Mouse (Mus musculus) ES-E14 (cell line): ENCODE results near the gene Olfr1181. TPM values are rescaled to one million over a fixed set of nuclear protein-coding genes. Genes with fewer than 3 reads are reported as not detected.

ENCODE experiments used
- DNase-seq: peaks from one replicate; pipeline ENCODE4 v3.0.0-alpha.2; 2013; ENCODE audit warnings: low read depth, low spot score
- H3K27ac ChIP-seq: 2 replicates; pipeline ENCODE4 v1.5.1; 2012; ENCODE audit warnings: low read depth, mild to moderate bottlenecking, low read length, moderate library complexity, mixed read lengths; ENCODE audit not compliant: poor library complexity, insufficient read depth, severe bottlenecking
- H3K36me3 ChIP-seq: 2 replicates; pipeline ENCODE4 v1.6.1; 2012; ENCODE audit warnings: mild to moderate bottlenecking, low read length, moderate library complexity, mixed read lengths; ENCODE audit not compliant: control insufficient read depth, poor library complexity, insufficient read depth, severe bottlenecking
- H3K4me1 ChIP-seq, 2 experiments: fragments of 150-350 bp in 1 of 2; sonication (generic) in 1 of 2; 2 replicates each; pipeline ENCODE4 v1.6.1; 2012; ENCODE audit warnings: low read length in 2 of 2, mild to moderate bottlenecking in 1 of 2, mixed read lengths in 1 of 2; ENCODE audit not compliant: control insufficient read depth in 2 of 2, insufficient read depth in 2 of 2, poor library complexity in 1 of 2
- H3K4me3 ChIP-seq, 2 experiments: fragments of 150-350 bp in 1 of 2; sonication (generic) in 1 of 2; 2 replicates each; pipeline ENCODE4 v1.5.1; 2012; ENCODE audit warnings: low read length in 2 of 2, low read depth in 1 of 2, mild to moderate bottlenecking in 1 of 2, mixed read lengths in 1 of 2; ENCODE audit not compliant: insufficient read depth in 1 of 2, poor library complexity in 1 of 2, severe bottlenecking in 1 of 2
- H3K9ac ChIP-seq: 2 replicates; pipeline ENCODE4 v1.6.1; 2012; ENCODE audit warnings: low read depth, mild to moderate bottlenecking, low read length, mixed read lengths; ENCODE audit not compliant: poor library complexity, insufficient read depth, severe bottlenecking
- H3K9me3 ChIP-seq: fragments of 150-350 bp; sonication (generic); 2 replicates; pipeline ENCODE4 v1.6.1; 2012; ENCODE audit warnings: low read depth, mild to moderate bottlenecking, low read length; ENCODE audit not compliant: control insufficient read depth, insufficient read depth
- CHD2 ChIP-seq: IDR thresholded peaks from 2 replicates; pipeline ENCODE4 v1.6.1; 2014; ENCODE audit warnings: mild to moderate bottlenecking, low read depth, low read length, inconsistent platforms
- HCFC1 ChIP-seq: IDR thresholded peaks from 2 replicates; pipeline ENCODE4 v1.6.1; 2012; ENCODE audit warnings: low read length, inconsistent platforms, borderline replicate concordance; ENCODE audit not compliant: insufficient read depth
- MAFK ChIP-seq: IDR thresholded peaks from 2 replicates; pipeline ENCODE4 v1.6.1; 2014; ENCODE audit warnings: mild to moderate bottlenecking, low read depth, low read length, inconsistent platforms; ENCODE audit not compliant: insufficient read depth
- ZC3H11A ChIP-seq: IDR thresholded peaks from 2 replicates; pipeline ENCODE4 v1.6.1; 2012; ENCODE audit warnings: low read depth, mild to moderate bottlenecking, inconsistent platforms, low read length, borderline replicate concordance
- ZNF384 ChIP-seq: IDR thresholded peaks from 2 replicates; pipeline ENCODE4 v1.6.1; 2012; ENCODE audit warnings: low read depth, low read length, inconsistent platforms
- in situ Hi-C, 2 experiments: fragments of 600-800 bp; cut with MboI; formaldehyde crosslinking; loops; one replicate each; pipeline ENCODE4 v1.15.1; 2025; ENCODE audit warnings: low sequenced_read_pairs in 2 of 2, inconsistent platforms in 1 of 2; ENCODE audit not compliant: unreplicated experiment in 2 of 2
- total RNA-seq: library from RNA; depleted of rRNA; stranded (reverse); fragments of 300-350 nt; gene quantifications from 2 replicates; pipeline ENCODE4 v1.2.3, GENCODE M21; 2012; rRNA removed

Olfr1181 gene
- total RNA-seq, 1 experiment = not detected

GRCm38 (mm10) chr2:88386762-88387161 lies 39.2 kb downstream of the Olfr1181 start, which contains the start of gene Olfr1178:
Olfr1178 (plus strand) TSS chr2:88387062.
- no peak within 1 kb of the TSS for H3K27ac ChIP-seq
- no peaks in the 10 kb centered on the region for H3K4me1 ChIP-seq
- TF ChIP-seq MAFK (no peak), CHD2 (no peak), ZNF384 (no peak), ZC3H11A (no peak), HCFC1 (no peak)
- no peak within 1 kb of the TSS for H3K9ac ChIP-seq
- no peak within 1 kb of the TSS for H3K4me3 ChIP-seq
- no peak for DNase-seq
- no peaks in the 10 kb centered on the region for H3K9me3 ChIP-seq
- no peaks in the 10 kb centered on the region for H3K36me3 ChIP-seq
- in situ Hi-C loops = no loop called here

Other genes with a start within 250 kb of the Olfr1181 start
- not detected in 2 replicates for gene Olfr1168, start 244.3 kb downstream of the Olfr1181 start, total RNA-seq
- gene Olfr1170, start 197.8 kb downstream of the Olfr1181 start, total RNA-seq = not detected in 2 replicates
- not detected in 2 replicates for gene Olfr1173, start 146.3 kb downstream of the Olfr1181 start, total RNA-seq
- gene Olfr1174-ps, start 111.0 kb downstream of the Olfr1181 start, total RNA-seq = not detected in 2 replicates
- not detected in 2 replicates for gene Olfr1175-ps, start 99.0 kb downstream of the Olfr1181 start, total RNA-seq
- not detected in 2 replicates for gene Olfr1176, start 89.5 kb downstream of the Olfr1181 start, total RNA-seq
- gene Olfr1177-ps, start 79.7 kb downstream of the Olfr1181 start, total RNA-seq = not detected in 2 replicates
- gene Olfr1178, start 39.1 kb downstream of the Olfr1181 start, total RNA-seq = not detected in 2 replicates
- not detected in 2 replicates for gene Olfr1179, start 19.7 kb downstream of the Olfr1181 start, total RNA-seq
- gene Olfr1180, start 7.0 kb downstream of the Olfr1181 start, total RNA-seq = not detected in 2 replicates
- not detected in 2 replicates for gene Gm13757, start 23.0 kb upstream of the Olfr1181 start, total RNA-seq
- not detected in 2 replicates for gene Olfr1183, start 28.7 kb upstream of the Olfr1181 start, total RNA-seq
- not detected in 2 replicates for gene Olfr1184, start 57.4 kb upstream of the Olfr1181 start, total RNA-seq
- not detected in 2 replicates for gene Olfr1185-ps1, start 67.1 kb upstream of the Olfr1181 start, total RNA-seq
- gene Olfr1186, start 92.4 kb upstream of the Olfr1181 start, total RNA-seq = not detected in 2 replicates
- not detected in 2 replicates for gene Olfr1188, start 130.8 kb upstream of the Olfr1181 start, total RNA-seq
- gene Olfr1189, start 160.3 kb upstream of the Olfr1181 start, total RNA-seq = not detected in 2 replicates
- not detected in 2 replicates for gene Olfr1191-ps1, start 214.4 kb upstream of the Olfr1181 start, total RNA-seq
- not detected in 2 replicates for gene Olfr1192-ps1, start 222.3 kb upstream of the Olfr1181 start, total RNA-seq
- not detected in 2 replicates for gene Olfr1193, start 249.5 kb upstream of the Olfr1181 start, total RNA-seq